Mouse (Mus musculus) hindbrain, embryonic 14.5 days (tissue): ENCODE measurements at regions not wholly inside any gene's neighbourhood (a gene's known extent, or its start where the extent isn't known, plus 50 kb on each side); places are given as distances from the start of the nearest gene placed in this dataset.

Source experiments
- ATAC-seq: fragments of 200-750 bp; cut with Nextera tagmentation; 2 replicates; pipeline ENCODE4 v1.8.0; 2017; ENCODE audit warnings: moderate number of reproducible peaks, mild to moderate bottlenecking, moderate TSS enrichment, moderate library complexity; ENCODE audit not compliant: low FRiP score
- DNase-seq: peaks from one replicate; pipeline ENCODE4 v3.0.0-alpha.2; 2015; ENCODE audit warnings: low spot score
- H3K27ac ChIP-seq: fragments of 300-500 bp; sonication (generic); 2 replicates; pipeline ENCODE4 v1.5.1; 2014; ENCODE audit warnings: mild to moderate bottlenecking, moderate library complexity
- H3K27me3 ChIP-seq: fragments of 300-500 bp; sonication (generic); 2 replicates; pipeline ENCODE4 v1.6.1; 2014; ENCODE audit warnings: mild to moderate bottlenecking, low read length, mixed read lengths; ENCODE audit not compliant: control insufficient read depth, insufficient read depth
- H3K36me3 ChIP-seq: fragments of 300-500 bp; sonication (generic); replicated peaks from 2 replicates; pipeline ENCODE4 v1.6.1; 2014; ENCODE audit not compliant: control insufficient read depth, insufficient read depth
- H3K4me1 ChIP-seq: fragments of 300-500 bp; sonication (generic); replicated peaks from 2 replicates; pipeline ENCODE4 v1.6.1; 2014; ENCODE audit warnings: antibody characterized with exemption, low read length, mixed read lengths; ENCODE audit not compliant: control insufficient read depth, insufficient read depth
- H3K4me2 ChIP-seq: fragments of 300-500 bp; sonication (generic); replicated peaks from 2 replicates; pipeline ENCODE4 v1.6.1; 2014; ENCODE audit warnings: mild to moderate bottlenecking, moderate library complexity
- H3K4me3 ChIP-seq: fragments of 300-500 bp; sonication (generic); replicated peaks from 2 replicates; pipeline ENCODE4 v1.5.1; 2014; ENCODE audit warnings: mild to moderate bottlenecking, low read length
- H3K9ac ChIP-seq: fragments of 300-500 bp; sonication (generic); 2 replicates; pipeline ENCODE4 v1.6.1; 2014
- H3K9me3 ChIP-seq: fragments of 300-500 bp; sonication (generic); 2 replicates; pipeline ENCODE4 v1.6.1; 2016; ENCODE audit warnings: low read length; ENCODE audit not compliant: control insufficient read depth
- WGBS: fragments of 180-500 bp; shearing (Covaris S2); extraction: QIAGEN DNeasy Blood & Tissue Kit; methylation state at CpG from one replicate; pipeline ENCODE4 v1.1.7; 2014; 5-methylcytosine and 5-hydroxymethylcytosine counted together

GRCm38 (mm10) chr7:83037714-83038113 lies 170.6 kb downstream of the Mex3b start:
- DNase-seq = no peak
- ATAC-seq = no peak
- H3K27ac ChIP-seq = no peak overlapping the region
- H3K9me3 ChIP-seq = no peaks in the 10 kb centered on the region
- no peaks in the 10 kb centered on the region for H3K27me3 ChIP-seq
- H3K4me3 ChIP-seq = no peak overlapping the region
- H3K4me2 ChIP-seq = no peak overlapping the region
- H3K36me3 ChIP-seq = no peaks in the 10 kb centered on the region
- H3K4me1 ChIP-seq = no peaks in the 10 kb centered on the region
- 56% methylated on average over 2 of the region's 2 CpGs for WGBS
- no peak overlapping the region for H3K9ac ChIP-seq

- WGBS = 89% methylated on average over 3 of the region's 3 CpGs
- no peak overlapping the region for H3K4me3 ChIP-seq
- H3K4me2 ChIP-seq = no peak overlapping the region
- no peaks in the 10 kb centered on the region for H3K27me3 ChIP-seq
- H3K9me3 ChIP-seq = no peaks in the 10 kb centered on the region
- no peak overlapping the region for H3K9ac ChIP-seq
- DNase-seq (no peak), ATAC-seq (no peak)
- no peaks in the 10 kb centered on the region for H3K36me3 ChIP-seq
- no peaks in the 10 kb centered on the region for H3K4me1 ChIP-seq
- H3K27ac ChIP-seq = no peak overlapping the region
These were observed 176.6 kb downstream of the Mex3b start for GRCm38 (mm10) chr7:83043746-83044145.

GRCm38 (mm10) chr7:83045266-83045665 lies 178.1 kb downstream of the Mex3b start:
- H3K27me3 ChIP-seq = no peaks in the 10 kb centered on the region
- no peaks in the 10 kb centered on the region for H3K36me3 ChIP-seq
- H3K9ac ChIP-seq = no peak overlapping the region
- WGBS = 92% methylated on average over 3 of the region's 3 CpGs
- no peaks in the 10 kb centered on the region for H3K9me3 ChIP-seq
- no peaks in the 10 kb centered on the region for H3K4me1 ChIP-seq
- no peak overlapping the region for H3K4me2 ChIP-seq
- no peak for ATAC-seq
- no peak overlapping the region for H3K4me3 ChIP-seq
- no peak overlapping the region for H3K27ac ChIP-seq
- DNase-seq = no peak

- Histone ChIP-seq H3K36me3 (no peaks in the 10 kb centered on the region), H3K27ac (no peak overlapping the region), H3K4me2 (no peak overlapping the region), H3K27me3 (no peaks in the 10 kb centered on the region), H3K9ac (no peak overlapping the region), H3K4me3 (no peak overlapping the region), H3K9me3 (no peaks in the 10 kb centered on the region), H3K4me1 (no peaks in the 10 kb centered on the region)
- DNase-seq (no peak), ATAC-seq (no peak)
- 10% methylated on average over 3 of the region's 3 CpGs for WGBS
These were observed 182.9 kb downstream of the Mex3b start for GRCm38 (mm10) chr7:83050011-83050410.

- Histone ChIP-seq H3K27ac (no peak overlapping the region), H3K9ac (no peak overlapping the region), H3K36me3 (no peaks in the 10 kb centered on the region), H3K9me3 (no peaks in the 10 kb centered on the region), H3K4me3 (no peak overlapping the region), H3K4me2 (no peak overlapping the region), H3K27me3 (no peaks in the 10 kb centered on the region), H3K4me1 (no peaks in the 10 kb centered on the region)
- 97% methylated on average over 6 of the region's 6 CpGs for WGBS
- DNase-seq (no peak), ATAC-seq (no peak)
These were observed 183.8 kb downstream of the Mex3b start for GRCm38 (mm10) chr7:83050833-83051497.

- Histone ChIP-seq H3K4me1 (no peaks in the 10 kb centered on the region), H3K27me3 (no peaks in the 10 kb centered on the region), H3K27ac (no peak overlapping the region), H3K36me3 (no peaks in the 10 kb centered on the region), H3K4me3 (no peak overlapping the region), H3K4me2 (no peak overlapping the region), H3K9ac (no peak overlapping the region), H3K9me3 (no peaks in the 10 kb centered on the region)
- ATAC-seq (no peak), DNase-seq (no peak)
- 94% methylated on average over 13 of the region's 13 CpGs for WGBS
These were observed 189.2 kb downstream of the Mex3b start for GRCm38 (mm10) chr7:83056101-83056935.

- Histone ChIP-seq H3K9ac (no peak overlapping the region), H3K27me3 (no peaks in the 10 kb centered on the region), H3K4me1 (no peaks in the 10 kb centered on the region), H3K9me3 (no peaks in the 10 kb centered on the region), H3K36me3 (no peaks in the 10 kb centered on the region), H3K4me3 (no peak overlapping the region), H3K4me2 (no peak overlapping the region), H3K27ac (no peak overlapping the region)
- 66% methylated on average over 3 of the region's 3 CpGs for WGBS
- DNase-seq (no peak), ATAC-seq (no peak)
These were observed 193.2 kb downstream of the Mex3b start for GRCm38 (mm10) chr7:83060318-83060717.

- WGBS = 51% methylated on average over 5 of the region's 5 CpGs
These were observed 193.6 kb downstream of the Mex3b start for GRCm38 (mm10) chr7:83060733-83061132.

GRCm38 (mm10) chr7:83061197-83061893 lies 194.2 kb downstream of the Mex3b start:
- no peak for ATAC-seq
- Histone ChIP-seq H3K27me3 (no peaks in the 10 kb centered on the region), H3K9ac (no peak overlapping the region), H3K36me3 (no peaks in the 10 kb centered on the region), H3K4me3 (no peak overlapping the region), H3K9me3 (no peaks in the 10 kb centered on the region), H3K4me1 (no peaks in the 10 kb centered on the region), H3K4me2 (no peak overlapping the region), H3K27ac (no peak overlapping the region)
- no peak for DNase-seq
- 81% methylated on average over 7 of the region's 7 CpGs for WGBS

More at GRCm38 (mm10) chr7:83060733-83061132, 193.6 kb downstream of the Mex3b start:
- H3K27ac ChIP-seq = no peak overlapping the region
- no peaks in the 10 kb centered on the region for H3K4me1 ChIP-seq
- no peak overlapping the region for H3K9ac ChIP-seq
- no peaks in the 10 kb centered on the region for H3K27me3 ChIP-seq
- no peak overlapping the region for H3K4me3 ChIP-seq
- no peaks in the 10 kb centered on the region for H3K36me3 ChIP-seq
- ATAC-seq (no peak), DNase-seq (no peak)
- no peak overlapping the region for H3K4me2 ChIP-seq
- no peaks in the 10 kb centered on the region for H3K9me3 ChIP-seq
